Mouse (Mus musculus): ENCODE measurements around the gene Ankfn1.
A peak's percentile ranks its signal among the peaks of the same experiment; 100 is the strongest.

The Ankfn1 gene

DNA sequence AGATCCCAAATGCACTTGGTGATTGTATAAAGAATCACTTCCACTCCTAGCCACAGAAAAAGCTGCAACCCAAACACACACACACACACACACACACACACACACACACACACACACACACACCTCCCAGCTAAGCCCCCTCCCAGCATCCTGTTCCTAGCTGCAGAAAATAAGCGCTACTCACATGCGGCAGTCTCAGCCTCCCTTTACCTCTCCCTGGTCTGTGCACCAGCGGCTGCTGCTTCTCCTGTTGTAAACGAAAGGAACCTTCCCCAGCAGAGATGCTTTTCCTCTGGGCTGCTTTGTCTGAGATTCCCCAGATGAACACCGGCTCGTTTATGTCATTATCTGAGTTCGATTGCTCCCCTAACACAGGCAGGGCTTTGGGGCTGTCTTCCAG lies at the start of gene Ankfn1:
TSS of gene Ankfn1 (minus strand) at position 223 of the 400 bp plus-strand sequence.
- DNase-seq (ENCODE audit: low spot score in 2 of 2), result peak in 1 of 2 experiments; percentile 9

DNA sequence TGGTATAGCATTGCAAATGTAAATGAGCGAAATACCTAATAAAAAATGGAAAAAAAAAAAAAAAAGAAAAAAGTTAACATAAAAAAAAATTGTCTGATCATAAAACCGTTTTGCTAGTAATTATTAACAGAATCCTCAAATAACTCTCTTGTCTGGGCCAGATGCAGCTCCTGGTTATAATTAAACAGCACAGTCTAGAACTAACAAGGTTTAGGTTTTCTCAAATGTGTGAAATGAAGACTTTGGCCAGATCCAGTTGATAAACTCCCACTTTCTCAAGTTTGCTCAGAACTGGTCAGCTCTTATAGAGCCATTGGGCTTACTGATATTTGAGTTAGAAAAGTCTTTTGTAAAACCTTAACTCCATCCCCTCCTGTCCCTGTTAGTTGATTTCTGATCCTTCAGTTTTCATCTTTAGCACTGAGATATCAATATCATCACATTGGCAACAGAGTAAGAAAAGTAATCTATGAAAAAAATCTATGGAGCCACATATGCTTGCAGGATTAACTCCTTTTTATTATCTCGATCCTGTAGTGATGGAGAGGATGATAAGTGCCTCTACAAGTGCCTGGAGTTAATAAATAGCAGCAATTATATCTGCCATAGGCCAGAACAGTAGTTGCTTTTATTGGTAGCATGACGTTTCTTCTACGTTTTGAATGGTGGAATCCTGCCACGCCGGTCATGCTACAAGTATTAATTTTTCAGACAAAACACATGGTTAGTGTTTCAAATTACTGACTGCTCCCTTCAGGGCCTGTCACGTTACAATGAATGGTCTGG lies 46.4 kb upstream of the Ankfn1 start:
- DNase-seq (ENCODE audit: low spot score in 2 of 2), result no peak

DNA sequence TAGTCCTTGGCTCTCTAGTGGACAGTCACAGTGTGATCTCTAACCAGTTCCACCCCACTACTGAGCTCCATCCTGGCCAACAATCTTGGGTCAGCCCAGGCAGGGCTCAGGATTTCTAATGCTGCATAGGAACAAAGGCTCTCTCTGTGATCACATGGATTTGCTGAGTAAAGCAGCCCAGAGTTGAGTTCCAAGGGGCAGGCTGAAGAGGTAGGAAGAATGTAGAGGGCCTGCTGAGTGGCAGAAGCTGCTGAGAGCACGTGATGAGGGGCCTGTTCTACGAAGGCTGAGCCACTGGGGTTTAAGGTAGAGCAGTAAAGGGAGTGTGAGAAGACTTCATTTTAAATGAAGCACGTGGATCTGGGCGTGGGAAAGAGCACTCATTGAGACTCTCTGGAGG lies 41.1 kb upstream of the Ankfn1 start:
- no peak for DNase-seq (ENCODE audit: low spot score in 2 of 2)

DNA sequence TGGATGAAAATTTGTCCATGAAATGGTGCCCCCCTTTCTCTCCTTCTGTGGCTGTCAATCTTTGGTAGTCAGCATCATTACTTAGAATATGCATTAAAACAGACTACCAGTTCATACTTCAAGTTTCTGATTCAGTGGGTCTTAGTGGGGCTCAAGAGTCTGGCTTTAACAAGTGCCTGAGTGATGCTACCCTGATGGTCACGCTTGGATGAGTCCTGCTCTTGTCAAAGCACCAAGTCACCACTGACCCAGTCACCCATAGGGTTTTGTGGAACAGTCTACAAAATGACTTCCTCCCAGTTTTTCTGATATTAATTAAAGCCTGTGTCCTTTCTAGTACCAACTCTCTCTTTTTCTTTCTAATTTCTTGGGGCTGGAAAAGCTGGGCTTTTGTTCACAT lies 34.0 kb upstream of the Ankfn1 start:
- DNase-seq (ENCODE audit: low spot score in 2 of 2), result no peak

DNA sequence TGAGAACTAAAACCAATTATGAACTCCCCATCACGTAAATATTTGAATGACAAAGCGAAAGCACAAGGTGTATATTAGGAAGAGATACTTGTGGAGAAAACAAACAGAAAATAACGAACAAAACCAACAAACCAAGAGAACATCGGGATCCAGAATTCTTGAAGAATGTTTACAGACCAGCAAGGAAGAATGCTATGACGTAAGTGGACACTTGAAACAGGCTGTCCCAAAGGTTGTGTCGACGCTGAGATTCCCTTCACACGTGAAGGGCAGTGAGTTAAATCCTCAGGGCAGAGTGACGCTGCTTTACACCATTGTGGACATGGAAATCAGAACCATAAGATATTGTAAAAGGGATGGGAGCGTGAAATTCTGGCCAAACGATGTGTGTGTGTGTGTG lies 30.5 kb upstream of the Ankfn1 start:
- DNase-seq (ENCODE audit: low spot score in 2 of 2), result no peak

DNA sequence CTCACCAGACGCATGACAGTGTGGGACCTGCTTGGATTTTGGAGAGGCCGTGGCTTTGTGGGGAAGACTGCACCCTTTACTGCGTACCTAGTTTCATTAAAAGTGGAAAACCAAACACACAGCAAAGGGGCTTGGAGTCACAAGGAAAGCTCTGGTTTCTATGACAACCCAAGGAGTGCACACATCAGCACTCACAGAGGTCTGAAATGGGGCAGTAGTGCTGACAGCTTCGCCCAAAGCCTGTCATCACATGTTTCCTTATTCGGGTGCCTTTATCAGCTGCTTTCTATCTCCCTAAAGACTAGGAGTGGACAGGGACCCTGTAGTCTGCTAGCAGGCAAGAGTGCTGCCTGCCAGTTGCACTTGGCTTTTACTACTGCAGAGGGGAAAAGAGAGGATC lies 27.4 kb upstream of the Ankfn1 start:
- no peak for DNase-seq (ENCODE audit: low spot score in 2 of 2)

DNA sequence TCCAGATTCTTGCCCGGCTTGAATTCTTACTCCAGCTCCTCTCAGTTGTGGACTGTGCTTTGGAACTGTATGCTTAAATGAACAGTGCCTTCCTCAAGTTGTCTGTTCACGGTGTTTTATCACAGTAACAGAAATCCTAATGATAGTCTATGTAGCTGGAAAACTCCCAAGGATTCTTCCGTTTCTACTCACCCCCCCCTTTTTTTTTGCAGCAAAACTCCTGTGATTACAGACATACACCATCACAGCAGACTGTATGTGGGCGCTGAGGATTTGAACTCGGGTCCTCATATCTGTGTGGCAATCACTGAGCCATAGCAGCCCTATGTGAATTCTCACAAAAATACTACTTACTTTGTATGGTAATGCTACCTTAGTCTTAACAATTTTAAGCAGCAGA lies 26.5 kb upstream of the Ankfn1 start:
- no peak for DNase-seq (ENCODE audit: low spot score in 2 of 2)

DNA sequence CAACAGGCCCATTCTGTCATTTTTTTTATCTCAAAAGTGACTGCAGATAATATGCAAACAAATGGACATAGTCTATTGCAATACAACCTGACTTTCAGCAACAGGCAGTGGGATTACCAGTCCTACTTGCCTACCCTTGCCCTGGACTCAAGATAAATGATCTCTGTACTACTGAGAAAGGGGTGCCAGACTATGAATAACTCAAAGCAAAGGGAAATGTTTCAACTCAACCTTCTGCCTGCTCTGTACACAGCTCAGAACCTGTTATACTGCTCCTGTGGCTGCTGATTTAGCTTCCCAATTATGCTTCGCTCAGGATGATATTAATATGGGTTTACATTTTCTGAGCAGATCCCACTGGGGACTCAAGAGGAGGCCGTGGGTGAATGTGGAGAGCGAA lies 15.3 kb upstream of the Ankfn1 start:
- DNase-seq (ENCODE audit: low spot score in 2 of 2), result no peak

DNA sequence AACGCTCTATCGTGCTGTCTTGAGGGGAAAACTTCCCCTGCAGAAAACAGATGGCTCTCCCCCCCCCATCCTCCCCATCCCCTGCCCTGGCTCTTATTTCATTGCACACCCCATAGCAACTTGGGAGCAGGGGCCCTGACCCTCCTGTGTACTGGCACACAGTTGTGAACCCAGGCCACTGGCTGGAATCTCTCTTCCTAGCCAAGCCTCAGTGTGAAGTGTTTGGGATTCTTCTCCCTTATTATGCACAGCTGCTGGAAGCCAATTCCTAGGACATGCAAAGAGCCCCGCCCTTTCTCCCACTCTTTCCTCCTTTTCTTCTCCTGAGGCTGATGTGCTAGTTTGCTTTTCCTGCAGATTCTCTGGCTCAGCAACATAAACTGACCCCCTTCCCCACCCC lies 1.4 kb downstream of the Ankfn1 start:
- no peak for DNase-seq (ENCODE audit: low spot score in 2 of 2)

DNA sequence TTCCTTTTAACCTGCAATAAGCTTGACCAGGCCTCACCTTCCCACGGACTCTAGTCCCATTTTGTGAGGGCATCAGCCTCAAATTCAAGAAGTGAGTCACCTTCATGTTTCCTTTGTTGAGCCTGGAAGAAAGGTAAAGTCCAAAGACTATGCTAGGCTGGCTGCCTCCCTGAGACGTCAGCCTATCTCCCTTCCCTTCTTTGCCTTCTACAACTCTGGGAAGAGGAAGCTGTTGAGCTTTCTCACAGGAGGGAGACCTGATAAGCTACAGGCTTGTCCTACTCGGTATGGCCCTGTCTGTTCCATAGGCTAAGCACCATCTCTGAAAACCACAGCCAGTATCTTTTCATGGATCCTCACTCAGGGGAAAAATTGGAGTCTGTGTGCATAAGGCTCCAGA lies 2.5 kb downstream of the Ankfn1 start:
- no peak for DNase-seq (ENCODE audit: low spot score in 2 of 2)

DNA sequence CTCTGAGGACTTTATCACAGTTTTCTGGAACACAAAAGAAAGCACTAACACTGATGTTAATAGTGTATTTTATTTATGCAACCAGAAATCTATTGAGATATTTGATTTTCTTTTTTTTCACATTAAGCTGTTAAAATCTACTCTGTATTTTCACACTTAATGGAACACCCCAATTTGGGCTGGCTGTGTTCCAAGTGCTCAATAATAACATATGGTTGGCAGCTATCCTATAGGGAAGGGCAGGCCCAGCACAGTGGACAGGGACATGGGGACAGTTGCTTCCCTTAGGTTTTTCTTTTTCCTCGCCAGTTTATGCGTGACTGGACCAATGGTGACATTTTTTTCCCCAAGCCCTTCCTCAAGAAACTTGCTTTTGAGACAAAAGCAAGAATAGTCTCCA lies 4.5 kb downstream of the Ankfn1 start:
- no peak for DNase-seq (ENCODE audit: low spot score in 2 of 2)

DNA sequence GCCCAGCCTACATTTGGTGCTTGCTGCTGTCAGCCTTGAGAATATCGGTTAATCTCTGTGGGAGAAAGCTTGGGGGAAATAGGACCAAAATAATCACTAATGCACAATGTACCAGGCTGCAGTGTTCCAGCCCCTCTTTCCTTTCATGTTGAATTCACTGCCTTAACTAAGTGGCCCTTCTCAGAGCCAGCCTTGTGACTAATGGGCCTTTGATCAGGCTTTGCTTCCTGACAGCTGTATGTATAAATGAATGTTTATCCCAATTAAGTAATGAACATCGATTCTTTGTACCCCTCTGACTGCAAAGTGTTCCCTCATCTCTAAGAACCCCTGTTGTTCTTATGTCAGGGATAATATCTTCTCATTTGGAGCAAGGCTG lies 11.7 kb downstream of the Ankfn1 start:
- peak in 1 of 2 experiments; percentile 4 for DNase-seq (ENCODE audit: low spot score in 2 of 2)

DNA sequence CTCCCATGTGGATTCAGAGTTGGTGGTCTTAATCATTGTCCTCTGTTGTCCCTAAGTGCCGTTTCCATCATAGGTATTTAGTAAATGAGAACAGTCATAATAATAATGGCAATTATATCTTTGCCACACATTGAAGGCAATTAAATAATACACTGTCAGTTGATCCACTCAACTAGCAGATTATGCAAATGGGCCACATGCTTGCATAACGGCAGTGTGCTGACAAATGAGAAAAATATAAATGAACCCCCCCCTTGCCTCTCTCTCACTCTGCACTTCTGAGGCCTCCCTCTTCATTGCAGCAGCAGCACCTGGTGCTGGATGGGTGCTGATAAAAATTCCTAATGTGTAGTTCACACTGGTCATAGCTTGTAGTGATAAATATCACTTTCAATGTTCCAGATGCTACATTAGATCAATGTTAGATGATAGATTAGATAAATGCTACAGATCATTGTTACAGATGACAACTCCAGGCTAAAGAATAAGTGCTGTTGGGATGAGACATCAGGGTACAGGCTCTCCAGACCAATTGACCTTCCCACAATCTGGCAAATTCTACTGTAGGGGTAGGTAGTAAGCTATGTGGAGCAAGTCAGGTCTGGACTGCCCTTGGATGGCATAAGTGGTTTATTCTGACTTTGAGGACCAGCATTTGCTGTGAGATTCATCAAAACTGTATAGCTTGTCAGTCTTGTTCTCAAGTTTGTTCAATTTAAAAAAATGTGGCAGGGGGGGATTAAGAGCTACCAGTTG lies 12.3 kb downstream of the Ankfn1 start:
- no peak for DNase-seq (ENCODE audit: low spot score in 2 of 2)

DNA sequence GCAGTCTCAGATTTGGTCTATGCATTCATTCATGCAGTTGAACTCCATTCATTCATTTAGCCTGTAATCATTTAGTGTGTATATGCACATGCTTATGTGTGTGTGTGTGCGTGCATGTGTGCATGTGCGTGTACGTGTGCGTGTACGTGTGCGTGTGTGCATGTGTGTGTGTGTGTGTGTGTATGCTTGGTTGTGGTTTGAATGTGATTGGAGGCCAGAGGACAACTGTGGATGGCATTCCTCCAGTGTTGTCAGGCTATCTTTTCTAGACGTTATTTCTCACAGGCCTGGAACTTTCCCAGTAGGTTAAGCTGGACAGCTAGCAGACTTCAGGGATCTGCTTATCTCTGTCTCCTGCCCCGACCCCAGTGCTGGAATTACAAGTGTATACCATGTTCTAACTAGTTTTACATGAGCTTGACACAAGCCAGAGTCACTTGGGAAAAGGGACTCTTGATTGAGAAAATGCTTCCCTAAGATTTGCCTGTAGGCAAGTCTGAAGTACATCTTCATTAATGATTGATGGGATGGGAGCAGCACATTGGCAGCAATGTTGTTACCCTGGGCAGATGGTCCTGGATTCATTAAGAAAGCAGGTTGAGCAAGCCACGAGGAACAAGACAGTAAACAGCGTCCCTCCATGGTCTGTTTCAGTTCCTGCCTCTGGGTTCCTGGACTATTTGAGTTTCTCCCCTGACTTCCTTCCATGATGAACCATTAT lies 43.3 kb downstream of the Ankfn1 start:
- no peak for DNase-seq (ENCODE audit: low spot score in 2 of 2)

DNA sequence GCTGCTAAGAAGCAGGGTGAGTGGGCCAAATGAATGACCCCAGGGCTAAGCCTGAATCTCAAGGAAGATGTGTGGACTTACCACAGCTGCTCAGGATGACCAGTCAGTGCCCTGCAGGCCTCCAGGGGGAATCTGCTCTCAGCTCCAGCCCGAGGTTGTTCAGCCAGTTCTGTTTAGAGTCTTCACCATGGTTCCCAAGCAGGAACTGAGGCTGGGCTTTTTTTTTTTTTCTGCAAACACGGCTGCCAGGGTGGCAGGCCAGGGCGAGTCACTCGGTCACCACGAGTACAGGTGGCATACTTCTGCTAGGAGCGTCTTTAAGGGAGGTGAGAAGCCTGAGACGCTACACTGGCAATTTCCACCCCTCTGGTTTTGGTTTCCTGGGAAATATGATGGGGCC lies 43.9 kb downstream of the Ankfn1 start:
- DNase-seq (ENCODE audit: low spot score in 2 of 2), result no peak

DNA sequence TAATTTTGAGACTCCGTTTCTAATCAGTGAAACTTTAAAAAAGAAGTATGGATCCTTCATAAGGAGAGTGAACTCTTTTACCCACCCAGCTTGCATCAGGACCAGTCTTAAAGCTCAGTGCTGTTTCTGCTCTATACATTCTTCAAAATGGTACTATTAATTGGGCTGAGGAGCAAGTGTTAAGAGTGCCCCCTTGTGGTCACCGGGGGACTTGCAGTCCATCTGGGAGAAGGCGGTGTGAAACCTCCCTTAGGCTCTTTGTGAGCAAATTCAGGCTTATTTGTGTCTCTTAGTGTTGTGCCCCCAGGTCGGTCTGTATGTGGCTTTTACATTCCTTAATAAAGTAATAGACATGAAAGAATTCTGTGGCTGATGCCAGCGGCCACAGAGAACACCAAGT lies 56.6 kb downstream of the Ankfn1 start:
- peak; percentile 89 to 91 for DNase-seq (ENCODE audit: low spot score in 2 of 2)

DNA sequence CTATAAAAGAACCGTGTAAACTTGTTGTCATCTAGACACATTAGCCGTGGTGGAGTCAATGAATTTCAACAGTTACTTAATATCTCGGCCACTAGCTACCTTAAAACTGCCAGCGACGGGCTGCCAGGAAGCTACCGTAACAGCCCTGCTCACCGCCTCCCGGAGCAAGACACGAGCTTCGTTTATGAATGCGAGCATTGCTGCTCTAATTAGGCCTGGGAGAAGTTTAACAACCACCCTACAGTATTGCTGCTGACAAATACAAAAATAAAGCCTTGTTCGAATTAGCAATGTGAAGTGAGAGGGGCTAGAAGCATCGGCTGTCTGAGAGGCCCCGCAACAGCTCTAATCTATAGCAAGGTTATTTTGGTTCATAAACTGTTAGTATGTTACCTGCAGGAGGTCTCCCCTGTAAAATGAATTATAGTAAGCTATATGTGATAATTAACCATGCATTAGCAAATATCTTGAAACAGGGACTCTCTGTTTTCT lies 58.9 kb downstream of the Ankfn1 start:
- no peak for DNase-seq (ENCODE audit: low spot score in 2 of 2)

DNA sequence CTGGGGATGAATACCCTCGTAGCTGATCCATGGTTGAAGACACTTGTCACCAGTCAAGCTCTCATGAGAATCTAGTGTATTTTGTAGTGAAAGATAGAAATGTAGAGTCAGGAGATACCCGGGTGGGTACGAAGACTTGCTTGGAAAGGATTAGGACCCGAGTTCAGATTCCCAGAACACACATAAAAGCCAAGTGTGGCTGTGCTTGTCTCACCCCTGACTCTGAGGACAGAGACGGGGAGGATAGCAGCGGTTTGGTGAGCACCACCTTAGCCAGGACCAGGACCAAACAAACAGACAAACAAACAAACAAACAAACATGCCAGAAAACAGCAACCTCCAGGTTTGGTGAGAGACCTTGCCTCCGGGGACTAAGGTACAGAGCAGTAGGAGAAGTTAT lies 61.1 kb downstream of the Ankfn1 start:
- DNase-seq (ENCODE audit: low spot score in 2 of 2), result no peak

DNA sequence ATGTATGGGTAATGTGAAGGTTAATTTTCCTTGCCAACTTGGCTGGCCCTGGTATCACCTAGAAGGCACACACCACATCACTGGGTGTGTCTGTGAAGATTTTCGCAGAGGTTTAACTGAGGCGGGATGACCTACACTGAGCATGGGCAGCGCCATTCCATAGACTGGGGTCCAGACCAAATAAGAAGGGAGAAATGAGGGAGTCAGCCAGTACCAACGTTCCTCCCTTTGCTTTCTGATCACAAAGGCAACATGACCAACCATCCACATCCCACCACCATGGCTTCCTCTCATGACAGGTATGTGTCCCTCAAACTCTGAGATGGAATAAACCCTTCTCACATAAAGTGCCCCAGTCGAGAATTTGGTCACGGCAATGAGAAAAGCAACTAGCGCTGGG lies 68.9 kb downstream of the Ankfn1 start:
- no peak for DNase-seq (ENCODE audit: low spot score in 2 of 2)

DNA sequence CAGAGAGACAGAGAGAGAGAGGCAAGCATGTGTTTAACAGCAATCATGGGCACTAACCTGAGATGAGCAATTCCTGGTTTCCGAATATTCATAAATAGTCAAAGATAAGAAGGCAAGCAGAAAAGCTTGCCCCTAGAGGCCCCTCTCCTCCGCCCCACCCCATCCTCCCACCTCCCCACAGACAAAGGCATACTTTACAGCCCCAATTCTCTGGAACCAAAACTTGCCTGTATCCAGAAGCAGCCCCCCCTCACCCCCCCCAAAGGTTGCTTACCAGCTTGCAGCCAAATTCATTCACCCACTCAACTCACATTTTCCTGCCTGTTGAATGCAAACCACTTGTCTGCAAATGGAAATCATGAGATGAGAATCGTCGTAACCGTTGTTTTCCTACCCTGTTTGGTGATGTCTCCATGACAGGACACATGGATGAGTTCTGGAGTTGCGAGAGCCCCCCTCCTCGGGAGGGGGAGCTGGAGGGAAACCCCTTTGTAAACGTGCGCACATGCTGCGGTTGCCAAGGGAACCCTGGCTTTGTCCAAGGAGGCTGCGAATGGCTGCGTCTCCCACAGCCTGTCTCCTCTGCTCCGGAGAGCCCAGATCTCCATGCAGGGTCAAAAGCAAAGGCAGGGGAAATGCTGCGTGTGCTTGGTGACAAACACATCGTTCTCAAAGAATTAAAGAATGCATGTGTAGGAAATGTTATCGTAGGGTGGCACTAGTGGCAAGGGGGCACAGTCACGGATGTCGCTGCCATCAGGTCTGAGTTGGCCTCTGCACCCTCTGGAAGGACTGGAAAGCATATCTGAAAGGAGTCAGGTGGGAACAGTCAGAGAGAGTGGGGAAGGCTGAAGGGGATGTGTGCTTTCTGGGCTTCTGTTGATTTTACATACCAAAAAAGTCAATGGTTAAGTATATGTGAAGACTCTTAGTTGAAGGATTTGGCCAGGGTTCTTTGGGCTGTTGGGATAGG lies 80.7 kb downstream of the Ankfn1 start:
- DNase-seq (ENCODE audit: low spot score in 2 of 2), result peak; percentile 14 to 38

DNA sequence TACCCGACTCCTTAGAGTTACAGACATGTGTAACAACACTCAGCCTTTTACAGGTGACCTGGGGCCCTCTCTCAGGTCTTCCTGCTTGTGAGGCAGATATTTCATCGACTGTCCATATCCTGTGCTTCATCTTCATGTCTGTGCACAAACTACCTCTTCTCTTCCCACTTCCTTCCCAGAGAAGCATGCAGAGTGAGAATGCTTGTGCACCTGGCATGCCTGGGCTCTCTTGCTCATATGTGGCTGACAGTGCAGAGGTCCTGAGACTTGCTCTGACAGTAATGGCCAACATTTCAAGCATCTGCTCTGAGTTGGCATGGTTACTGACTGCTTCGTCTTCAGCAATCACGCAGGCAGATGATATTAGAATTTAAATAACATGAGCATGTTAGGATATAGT lies 83.8 kb downstream of the Ankfn1 start:
- DNase-seq (ENCODE audit: low spot score in 2 of 2), result no peak

All from right cerebral cortex, adult 2 months (tissue).